Mouse (Mus musculus) ovary, adult 18-20 months (tissue): ENCODE data around the gene Hist1h2af.
"Not testable (repeated sequence)": the region's sequence is repeated elsewhere in the genome, so short reads cannot be mapped to it uniquely, and the experiment has no call there.

Experiments used
- DNase-seq: peaks from one replicate; pipeline ENCODE4 v3.0.0; 2022; ENCODE audit warnings: low spot score, mixed read lengths

Gene Hist1h2af

DNA sequence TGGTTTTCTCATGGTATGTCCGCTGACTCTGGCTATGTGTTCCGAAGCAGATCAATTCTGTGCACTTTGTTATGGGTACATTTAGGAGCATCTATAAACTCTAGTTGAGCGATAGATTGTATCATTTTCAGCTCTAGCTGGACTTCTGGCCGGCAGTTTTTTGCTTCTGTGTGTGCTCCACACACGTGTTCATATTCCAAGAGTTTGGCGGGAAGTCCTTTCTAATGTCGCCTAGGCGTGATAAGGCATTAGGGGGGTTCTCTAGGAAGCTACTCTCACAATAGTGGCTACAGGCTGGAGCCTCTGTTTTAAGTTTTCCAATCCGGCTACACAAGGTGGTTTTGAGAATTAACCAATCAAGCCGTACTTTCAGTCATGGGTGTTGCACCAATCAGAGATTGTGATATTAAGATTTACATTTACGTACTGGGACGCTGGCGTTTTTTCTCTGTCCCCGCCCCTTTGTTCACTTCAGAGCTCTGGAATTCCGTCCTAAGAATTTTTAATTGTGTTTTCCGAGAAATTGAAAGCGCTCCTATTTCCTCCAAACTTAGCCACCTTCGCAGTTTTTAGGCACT, 22.2 kb downstream of the Hist1h2af start:
- DNase-seq, result peak; percentile 56

DNA sequence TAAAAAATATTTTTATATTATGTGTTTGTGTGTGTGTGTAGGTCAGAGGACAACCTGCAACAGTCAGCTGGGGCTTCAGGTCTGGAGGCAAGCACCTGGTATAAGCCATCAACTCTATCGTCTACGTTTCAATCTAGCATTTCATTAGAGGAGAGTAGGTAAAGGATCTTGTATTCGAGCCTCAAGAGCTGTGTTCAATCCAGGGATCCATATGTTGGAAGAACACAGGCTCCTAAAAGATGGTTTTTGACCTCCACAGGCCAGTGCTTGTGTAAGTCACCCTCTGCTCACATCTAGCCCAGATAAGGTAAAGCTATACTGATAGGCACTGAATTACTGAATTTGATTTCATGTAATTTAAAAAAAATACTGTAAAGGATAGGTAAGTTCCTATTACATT, 23.2 kb downstream of the Hist1h2af start:
- no peak for DNase-seq

DNA sequence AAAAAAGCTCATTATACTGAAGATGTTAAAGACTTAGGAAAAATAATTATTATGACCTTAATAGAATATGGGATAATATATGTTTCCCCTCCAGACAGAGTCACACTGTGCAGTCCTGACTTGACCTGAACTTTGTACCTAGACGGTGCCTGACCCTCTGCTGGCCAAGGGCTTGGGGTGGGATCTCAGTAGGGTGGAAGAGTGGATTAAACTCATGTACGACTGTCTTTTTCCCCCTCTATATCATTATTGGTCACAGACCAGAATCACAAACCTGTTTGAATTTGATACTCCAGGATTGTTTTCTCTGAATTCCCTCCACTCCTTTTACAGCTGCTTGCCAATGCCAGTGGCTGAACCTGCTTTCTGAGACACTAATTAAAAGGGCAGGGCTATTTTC, 27.0 kb downstream of the Hist1h2af start:
- not testable (repeated sequence) for DNase-seq

DNA sequence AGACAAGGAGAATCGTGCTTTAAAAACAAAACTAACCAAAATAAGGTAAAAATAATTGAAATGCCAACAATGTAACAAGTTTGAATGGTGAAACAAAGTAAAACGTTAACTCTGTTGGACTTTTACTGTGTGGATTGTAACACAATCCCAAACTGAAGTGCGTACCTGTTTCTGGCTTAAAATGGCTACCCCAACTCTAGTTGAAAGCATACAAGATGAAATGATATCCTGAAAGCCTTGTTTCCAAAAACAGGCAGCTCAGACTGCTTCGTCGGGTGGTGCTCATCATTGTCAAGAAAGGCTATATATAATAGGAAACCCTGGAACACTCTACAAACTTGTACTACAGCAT, 27.8 kb downstream of the Hist1h2af start:
- not testable (repeated sequence) for DNase-seq

DNA sequence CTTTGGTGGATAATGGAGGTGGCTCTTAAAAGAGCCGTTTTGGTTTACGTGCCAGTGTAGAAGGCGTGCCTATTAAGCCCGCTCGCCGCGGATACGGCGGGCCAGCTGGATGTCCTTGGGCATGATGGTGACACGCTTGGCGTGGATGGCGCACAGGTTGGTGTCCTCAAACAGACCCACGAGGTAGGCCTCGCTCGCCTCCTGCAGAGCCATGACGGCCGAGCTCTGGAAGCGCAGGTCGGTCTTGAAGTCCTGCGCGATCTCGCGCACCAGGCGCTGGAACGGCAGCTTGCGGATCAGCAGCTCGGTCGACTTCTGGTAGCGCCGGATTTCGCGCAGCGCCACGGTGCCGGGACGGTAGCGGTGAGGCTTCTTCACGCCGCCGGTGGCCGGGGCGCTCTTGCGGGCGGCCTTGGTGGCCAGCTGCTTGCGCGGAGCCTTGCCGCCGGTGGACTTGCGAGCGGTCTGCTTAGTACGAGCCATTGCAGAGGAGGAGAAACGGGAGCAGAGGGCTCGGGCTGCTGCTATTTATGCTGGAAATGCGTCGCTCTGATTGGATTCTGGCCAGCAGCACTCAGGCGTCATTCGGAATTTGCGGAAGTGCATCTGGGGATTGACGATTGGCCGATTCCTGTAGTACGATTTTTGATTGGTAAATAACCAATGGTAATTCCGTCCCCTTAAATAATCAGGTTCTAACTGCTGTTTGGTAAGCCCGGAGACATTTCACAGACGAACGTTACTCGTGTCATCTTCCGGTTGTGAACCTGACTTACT, 28.4 kb downstream of the Hist1h2af start, which contains the start of gene Hist1h3e:
Gene Hist1h3e, minus strand, starts transcription at position 487 of the 777 bp plus-strand sequence.
- peak; percentile 90 for DNase-seq

DNA sequence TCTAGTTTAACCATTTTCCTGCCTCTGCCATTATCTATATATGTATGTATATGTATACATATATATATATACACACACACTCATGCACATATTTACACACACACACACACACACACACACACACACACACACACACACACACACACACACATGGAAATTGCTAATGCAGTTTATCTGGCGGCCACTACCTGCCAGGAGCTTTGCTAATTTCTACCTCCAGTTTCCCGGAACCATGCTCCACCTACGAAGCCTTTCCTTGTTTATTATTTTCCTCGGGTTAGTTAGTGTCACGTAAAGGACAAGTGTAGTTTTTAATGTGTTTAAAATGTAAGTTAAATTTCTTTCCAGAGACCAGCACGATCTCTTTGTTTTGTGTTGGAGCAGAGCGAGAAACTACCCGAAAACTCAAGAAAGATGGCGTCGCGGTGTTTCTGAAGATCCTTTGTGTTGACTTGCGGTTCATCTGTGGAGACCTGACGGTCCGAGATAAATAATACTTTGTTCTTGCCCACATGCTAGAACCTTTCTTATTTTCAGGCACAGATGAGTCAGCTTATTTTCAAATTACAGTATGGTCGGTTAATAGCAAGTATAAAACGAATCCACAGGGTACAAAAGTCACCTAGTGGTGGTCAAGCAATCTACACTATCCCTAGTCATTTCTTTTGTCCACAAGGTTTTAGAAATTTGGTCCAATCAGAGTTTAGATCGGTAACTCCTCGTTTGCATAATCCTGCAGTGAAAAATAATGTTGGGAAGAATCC, 29.2 kb downstream of the Hist1h2af start:
- DNase-seq, result no peak

DNA sequence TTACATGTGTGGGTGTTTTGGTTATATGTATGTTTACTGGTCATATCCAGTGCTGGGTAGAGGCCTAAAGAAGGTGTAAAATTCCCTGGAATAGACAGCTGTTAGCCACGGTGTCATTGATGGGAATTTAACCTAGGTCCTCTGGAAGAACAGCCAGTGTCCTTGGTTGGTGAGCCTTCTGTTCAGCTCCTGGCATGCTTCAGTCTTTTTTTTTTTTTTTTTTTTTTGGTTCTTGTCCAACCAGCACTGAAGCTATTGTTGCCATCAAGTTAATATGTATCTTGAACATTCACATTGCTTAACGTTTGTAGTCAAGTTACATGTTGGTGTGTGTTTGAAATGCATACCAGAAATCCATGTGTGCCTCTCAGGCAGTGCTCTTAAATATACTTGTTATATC, 30.8 kb downstream of the Hist1h2af start:
- DNase-seq, result no peak

DNA sequence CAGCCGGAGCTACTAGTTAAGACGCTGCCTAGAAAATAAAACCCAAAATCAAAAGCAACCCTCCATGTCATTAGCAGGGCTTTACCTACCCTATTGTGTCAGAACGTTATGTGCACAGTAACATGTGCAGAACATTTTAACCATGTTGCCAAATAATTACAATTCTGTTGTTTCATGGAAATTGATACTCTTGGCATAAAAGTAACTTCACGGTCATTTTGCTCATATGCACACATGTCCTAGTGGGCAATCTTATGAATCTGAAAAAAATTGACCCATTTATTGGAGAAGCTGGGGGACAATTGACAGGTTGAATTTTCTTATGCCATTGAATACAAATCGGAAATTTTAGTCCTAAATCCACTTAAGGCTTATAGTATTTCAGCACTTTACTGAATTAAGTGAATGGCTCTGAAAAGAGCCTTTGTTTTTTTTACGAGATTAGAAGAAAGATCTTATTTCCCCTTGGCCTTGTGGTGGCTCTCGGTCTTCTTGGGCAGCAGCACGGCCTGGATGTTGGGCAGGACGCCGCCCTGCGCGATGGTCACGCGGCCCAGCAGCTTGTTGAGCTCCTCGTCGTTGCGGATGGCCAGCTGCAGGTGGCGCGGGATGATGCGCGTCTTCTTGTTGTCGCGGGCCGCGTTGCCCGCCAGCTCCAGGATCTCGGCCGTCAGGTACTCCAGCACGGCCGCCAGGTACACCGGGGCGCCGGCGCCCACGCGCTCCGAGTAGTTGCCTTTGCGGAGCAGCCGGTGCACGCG, 36.7 kb downstream of the Hist1h2af start:
- DNase-seq, result not testable (repeated sequence)

DNA sequence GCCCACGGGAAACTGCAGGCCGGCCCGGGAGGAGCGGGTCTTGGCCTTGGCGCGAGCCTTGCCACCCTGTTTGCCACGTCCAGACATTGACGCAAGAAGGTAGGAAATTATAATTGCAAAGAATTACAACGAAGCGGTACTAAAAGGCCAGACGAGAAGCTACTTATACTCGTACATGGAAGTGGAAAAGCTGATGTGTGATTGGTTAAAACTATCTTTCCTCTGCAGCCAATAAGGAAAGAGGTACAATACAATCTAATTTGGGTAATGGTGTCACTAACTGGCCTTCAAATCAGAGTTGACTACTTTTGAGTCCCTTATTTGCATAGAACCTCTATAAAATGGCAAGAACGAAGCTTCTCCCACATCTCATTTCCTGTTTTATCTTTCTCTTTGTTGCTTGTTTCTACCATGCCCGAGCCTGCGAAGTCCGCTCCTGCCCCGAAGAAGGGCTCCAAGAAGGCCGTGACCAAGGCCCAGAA, 37.4 kb downstream of the Hist1h2af start, which contains the start of the genes Hist1h2ae and Hist1h2bg:
Gene Hist1h2ae, minus strand, starts transcription at position 199 of the 482 bp plus-strand sequence.
Gene Hist1h2bg, plus strand, starts transcription at position 375 of the 482 bp plus-strand sequence.
- peak; percentile 66 for DNase-seq

DNA sequence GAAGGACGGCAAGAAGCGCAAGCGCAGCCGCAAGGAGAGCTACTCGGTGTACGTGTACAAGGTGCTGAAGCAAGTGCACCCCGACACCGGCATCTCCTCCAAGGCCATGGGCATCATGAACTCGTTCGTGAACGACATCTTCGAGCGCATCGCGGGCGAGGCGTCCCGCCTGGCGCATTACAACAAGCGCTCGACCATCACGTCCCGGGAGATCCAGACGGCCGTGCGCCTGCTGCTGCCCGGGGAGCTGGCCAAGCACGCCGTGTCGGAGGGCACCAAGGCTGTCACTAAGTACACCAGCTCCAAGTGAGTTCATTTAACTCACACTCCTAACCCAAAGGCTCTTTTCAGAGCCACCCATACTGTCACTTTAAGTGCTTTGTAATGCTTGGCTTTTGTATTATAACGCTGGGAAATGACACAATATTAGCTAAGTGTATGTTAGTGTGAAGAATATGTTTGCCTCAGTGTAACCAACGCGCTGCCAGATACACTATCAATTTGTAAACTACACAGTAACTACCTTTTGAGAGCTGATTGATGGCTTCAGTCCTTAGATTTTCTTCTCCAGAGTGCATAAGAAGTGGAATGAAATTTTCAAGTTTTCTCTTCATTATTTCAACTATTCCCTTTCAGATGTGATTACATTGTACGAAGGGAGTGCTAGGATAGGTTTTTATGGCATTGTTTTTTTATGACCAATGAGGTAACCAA, 38.0 kb downstream of the Hist1h2af start:
- not testable (repeated sequence) for DNase-seq

DNA sequence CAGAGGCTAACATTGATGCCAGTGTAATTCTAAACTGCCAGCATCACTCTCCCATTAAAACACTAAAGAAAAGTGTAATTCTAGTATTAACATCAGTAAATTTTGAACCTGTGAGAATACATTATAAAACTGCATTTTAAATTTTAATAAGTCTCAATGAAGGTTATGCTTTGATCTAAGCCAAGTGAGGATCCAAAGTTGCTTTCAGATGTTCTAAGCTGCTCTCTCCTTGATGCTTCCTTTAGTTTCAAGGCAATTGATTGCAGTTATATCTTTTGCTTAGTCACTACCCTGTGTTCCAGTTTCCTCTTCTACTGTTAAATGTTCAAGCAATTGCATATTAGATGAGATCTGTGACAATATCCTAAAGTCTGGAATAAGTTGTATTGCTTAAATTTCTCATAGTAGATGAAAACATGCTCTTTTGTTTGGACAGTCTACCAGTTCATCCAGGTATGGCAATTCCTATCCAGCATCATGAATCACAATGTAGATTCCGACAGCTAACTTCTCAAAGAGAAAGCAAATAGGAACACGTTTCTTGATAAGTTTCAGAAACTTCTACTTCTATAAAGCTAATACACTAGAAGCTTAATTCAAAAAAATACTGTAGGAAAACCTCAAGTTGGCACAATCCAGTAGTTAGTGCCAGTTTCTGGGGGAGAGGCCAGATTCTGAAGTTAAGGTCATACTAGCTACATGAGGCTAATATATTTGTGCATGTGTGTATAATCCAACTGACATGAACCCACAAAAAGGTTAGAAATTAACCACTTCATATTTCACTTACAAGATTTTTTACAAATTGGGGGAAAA, 38.7 kb downstream of the Hist1h2af start:
- DNase-seq, result no peak

DNA sequence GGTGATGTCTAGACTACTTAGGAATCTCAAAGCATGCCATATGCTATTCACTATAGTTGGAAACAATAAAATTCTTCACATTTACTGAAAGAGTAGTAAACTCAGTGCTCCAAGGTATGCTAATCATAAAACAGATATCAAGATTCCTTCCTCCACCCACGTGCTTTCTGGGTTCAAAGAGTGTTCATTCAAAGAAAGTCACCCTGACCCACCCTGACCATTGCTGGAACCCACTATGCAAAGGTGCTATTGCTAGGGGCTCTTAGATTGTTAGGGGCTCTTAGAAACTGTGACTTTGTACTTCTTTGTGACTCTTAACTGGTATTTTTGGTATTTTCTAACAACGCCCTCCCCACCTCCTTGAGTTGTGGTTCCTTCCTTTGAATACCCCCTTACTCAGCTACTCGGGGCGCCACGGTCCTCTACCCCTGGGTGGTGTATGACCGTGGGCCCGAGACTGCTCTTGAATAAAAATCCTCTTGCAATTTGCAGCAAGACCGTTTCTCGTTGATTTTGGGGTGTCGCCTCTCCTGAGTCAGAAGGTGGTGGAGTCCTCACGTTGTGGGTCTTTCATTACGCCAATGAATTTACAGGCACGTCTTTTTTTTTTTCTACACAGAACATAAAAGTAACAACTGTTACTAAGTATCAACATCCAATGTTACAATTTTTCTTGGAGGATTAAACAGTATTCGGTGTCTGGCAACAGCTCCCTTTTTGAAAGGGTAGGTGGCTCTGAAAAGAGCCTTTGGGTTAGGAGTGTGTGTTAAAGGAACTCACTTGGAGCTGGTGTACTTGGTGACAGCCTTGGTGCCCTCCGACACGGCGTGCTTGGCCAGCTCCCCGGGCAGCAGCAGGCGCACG, 39.6 kb downstream of the Hist1h2af start:
- not testable (repeated sequence) for DNase-seq

DNA sequence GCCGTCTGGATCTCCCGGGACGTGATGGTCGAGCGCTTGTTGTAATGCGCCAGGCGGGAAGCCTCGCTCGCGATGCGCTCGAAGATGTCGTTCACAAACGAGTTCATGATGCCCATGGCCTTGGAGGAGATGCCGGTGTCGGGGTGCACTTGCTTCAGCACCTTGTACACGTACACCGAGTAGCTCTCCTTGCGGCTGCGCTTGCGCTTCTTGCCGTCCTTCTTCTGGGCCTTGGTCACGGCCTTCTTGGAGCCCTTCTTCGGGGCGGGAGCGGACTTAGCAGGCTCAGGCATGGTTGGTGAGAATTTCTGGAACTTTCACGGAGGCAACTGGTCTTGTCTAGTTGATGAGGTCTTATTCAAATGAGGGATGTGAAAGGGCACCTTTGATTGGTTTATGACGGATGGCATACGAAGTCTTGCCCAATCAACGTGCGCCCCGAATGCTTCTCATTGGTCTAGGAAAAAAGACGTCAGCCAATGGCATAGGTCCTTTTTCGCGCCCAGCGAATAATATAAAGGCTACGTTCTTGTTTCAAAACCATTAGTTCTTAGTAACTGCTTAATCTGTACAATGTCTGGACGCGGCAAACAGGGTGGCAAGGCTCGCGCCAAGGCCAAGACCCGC, 40.3 kb downstream of the Hist1h2af start, which contains the start of the genes Hist1h2bf and Hist1h2ad:
Gene Hist1h2bf, minus strand, starts transcription at position 299 of the 627 bp plus-strand sequence.
Gene Hist1h2ad, plus strand, starts transcription at position 484 of the 627 bp plus-strand sequence.
- peak; percentile 85 for DNase-seq

DNA sequence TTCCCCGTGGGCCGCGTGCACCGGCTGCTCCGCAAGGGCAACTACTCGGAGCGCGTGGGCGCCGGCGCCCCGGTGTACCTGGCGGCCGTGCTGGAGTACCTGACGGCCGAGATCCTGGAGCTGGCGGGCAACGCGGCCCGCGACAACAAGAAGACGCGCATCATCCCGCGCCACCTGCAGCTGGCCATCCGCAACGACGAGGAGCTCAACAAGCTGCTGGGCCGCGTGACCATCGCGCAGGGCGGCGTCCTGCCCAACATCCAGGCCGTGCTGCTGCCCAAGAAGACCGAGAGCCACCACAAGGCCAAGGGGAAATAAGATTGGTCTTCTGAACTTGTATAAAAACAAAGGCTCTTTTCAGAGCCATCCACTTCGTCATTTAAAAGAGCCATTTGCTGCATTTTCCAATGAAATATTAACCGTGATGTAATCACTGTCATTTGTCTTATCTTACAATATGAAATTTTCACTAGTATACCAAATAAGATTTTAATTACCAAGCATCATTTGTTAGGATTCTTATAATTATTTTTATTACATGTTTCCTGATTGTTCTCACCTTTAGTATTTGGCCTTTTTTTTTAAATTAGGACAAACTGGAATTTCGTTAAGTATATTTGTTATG, 41.0 kb downstream of the Hist1h2af start:
- not testable (repeated sequence) for DNase-seq

DNA sequence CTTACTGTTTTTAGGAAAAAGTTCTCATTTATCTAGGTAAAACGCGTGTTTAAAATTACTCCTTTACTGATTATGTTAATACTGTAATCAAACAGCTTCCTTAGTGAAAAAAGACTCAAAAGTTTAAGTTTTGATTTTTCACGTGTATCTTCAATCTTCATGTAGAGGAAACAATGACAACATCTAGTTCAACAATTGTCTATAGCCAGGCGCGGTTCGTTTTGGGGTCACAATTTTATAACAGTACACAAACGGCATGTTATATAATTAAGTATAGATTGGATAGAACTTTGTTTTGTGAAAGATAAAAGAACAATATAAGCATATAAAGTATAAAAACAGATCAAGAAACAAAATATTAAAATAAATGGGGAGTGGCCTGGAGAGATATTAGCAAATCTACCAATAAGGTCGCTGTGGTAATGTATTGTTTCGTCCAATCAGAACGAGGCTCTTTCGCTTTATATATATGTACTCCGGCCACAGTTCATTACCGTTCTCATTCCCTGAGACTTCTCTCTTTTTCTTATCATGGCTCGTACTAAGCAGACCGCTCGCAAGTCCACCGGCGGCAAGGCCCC, 41.7 kb downstream of the Hist1h2af start, which contains the start of gene Hist1h3d:
Gene Hist1h3d, plus strand, starts transcription at position 493 of the 581 bp plus-strand sequence.
- DNase-seq, result no peak

DNA sequence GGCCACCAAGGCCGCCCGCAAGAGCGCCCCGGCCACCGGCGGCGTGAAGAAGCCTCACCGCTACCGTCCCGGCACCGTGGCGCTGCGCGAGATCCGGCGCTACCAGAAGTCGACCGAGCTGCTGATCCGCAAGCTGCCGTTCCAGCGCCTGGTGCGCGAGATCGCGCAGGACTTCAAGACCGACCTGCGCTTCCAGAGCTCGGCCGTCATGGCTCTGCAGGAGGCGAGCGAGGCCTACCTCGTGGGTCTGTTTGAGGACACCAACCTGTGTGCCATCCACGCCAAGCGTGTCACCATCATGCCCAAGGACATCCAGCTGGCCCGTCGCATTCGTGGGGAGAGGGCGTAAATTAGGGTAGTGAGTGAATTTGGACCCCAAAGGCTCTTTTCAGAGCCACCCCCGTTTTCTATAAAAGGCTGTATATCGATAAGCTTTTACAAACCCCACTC, 42.2 kb downstream of the Hist1h2af start:
- not testable (repeated sequence) for DNase-seq

DNA sequence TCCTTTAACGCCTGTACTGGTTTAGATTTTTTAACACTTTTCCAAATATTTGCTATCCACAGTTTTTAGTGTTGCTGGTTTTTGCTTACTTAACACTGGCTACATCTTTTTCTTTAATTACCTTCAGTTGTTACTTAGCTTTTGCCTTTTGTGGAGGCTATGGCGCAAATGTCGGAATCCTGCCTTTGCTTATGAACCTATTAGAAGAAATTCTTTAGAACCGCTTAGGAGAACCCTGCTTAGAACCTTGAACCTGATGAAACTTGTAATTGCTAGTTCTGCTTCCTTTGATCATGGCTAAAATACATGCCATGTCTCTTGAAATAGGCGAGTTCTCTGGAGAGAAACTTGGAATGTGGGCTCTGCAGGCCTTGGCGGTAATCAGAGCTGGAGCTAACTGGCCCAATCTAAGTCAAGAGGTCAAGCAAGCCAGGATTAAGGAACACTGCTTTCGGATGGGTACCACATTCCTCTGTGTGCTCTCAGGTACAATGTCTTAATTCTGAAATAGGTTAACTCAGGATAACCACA, 42.7 kb downstream of the Hist1h2af start:
- DNase-seq, result no peak
